Mouse (Mus musculus) CD4-positive helper T cell, adult 2 months (primary cell): ENCODE results near the gene Trim11.
A peak's percentile ranks its signal among the peaks of the same experiment; 100 is the strongest.
"Not testable (repeated sequence)": the region's sequence is repeated elsewhere in the genome, so short reads cannot be mapped to it uniquely, and the experiment has no call there.

Source experiments
- DNase-seq: peaks from one replicate; pipeline ENCODE4 v3.0.0-alpha.2; 2012; ENCODE audit warnings: low read depth, missing footprints, low spot score

The Trim11 gene

DNA sequence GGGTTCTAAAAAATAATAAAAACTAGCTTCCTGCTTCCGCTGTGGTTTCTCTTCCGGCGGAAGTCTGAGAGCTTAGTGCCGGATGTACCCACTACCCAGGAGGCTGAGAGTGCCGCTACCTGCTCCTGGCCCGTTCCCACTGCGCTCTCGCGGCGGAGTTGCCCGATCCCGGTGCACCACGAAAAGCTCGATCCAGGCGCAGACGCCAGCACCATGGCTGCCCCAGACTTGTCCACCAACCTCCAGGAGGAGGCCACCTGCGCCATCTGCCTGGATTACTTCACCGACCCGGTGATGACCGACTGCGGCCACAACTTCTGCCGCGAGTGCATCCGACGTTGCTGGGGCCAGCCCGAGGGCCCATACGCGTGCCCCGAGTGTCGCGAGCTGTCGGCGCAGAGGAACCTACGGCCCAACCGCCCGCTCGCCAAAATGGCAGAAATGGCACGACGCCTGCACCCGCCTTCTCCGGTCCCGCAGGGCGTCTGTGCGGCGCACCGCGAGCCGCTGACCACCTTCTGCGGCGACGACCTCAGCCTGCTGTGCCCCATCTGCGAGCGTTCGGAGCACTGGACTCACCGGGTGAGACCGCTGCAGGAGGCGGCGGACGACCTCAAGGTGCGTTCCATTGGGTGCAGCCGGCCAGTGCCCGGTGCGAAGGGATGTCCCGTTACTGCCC lies at the start of gene Trim11:
Gene Trim11, plus strand, starts transcription at position 67 of the 679 bp plus-strand sequence.
- DNase-seq: peak; percentile 86

DNA sequence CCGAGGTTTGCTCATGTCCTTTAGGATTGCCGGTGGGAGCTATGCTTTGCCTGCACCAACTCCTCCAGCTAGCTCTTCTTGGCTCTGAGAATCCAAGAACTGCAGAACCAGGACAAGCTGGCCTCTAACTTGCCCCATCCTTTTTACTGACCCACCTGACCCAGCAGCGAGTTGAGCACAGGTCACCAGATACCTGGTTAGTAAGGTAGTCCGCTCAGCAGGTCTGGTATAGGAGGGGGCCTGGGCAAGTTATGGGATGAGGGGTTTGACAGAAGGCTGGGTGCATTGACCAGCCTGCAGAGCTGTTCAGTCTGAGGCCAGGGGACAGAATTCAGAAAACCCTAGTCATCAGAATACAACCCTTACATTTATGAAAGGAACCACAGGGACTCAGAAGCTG lies 48.8 kb upstream of the Trim11 start:
- DNase-seq: no peak

DNA sequence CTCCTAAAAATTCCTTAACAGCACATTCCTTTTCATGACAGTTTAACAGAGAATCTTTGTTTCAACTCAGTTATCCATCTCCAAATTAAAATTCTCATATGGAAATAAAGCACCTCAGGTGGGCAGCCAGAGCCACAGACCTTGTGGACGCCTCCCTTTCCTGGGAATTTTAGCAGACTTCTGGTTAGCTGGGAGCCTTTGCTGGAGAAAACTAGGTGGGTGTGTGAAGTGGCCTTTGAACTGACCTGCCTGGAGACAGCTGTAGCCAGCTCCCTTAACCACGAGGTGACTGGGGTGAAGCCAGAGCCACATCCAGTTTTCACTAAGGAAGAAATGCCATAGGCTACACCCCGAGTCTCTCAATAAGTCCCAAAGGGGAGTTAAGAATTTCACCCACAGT lies 48.3 kb upstream of the Trim11 start:
- no peak for DNase-seq

DNA sequence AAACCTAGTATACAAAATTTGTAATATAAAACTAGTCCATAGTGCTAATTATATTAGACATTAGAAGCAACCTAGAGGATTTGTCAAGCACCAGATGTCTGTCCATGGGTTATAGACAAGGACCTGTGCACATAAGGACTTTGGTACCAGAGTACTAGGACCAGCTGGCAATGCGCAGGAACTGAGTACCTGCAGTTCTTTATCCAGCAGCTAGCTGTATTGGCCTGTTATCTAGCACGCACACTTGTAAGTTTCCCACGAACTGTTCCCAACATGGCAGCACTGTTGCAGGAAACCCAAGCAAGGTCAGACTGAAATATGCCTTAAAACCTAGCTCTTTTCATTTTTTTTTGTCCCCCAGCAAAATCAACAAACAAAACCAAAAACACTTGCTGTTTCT lies 47.6 kb upstream of the Trim11 start:
- DNase-seq: no peak

DNA sequence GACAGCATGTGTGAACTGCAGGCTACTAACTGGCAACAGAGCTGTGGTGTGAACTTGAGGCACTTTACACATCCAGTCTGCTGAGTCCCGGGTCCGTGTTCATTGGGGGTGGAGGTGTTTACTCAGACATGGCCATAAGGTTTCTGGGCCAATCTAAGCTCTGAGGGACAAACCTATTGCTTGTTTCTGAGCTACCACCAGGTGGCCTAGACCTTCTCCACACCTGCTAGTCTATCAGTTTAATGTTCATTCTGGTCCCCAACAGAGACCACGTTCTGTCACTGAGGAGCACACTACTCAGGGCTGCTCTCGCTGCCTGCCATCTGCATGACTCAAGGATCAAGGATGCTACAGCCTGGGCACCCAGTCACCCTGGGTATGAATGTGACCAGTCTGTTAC lies 46.3 kb upstream of the Trim11 start:
- peak; percentile 40 for DNase-seq

DNA sequence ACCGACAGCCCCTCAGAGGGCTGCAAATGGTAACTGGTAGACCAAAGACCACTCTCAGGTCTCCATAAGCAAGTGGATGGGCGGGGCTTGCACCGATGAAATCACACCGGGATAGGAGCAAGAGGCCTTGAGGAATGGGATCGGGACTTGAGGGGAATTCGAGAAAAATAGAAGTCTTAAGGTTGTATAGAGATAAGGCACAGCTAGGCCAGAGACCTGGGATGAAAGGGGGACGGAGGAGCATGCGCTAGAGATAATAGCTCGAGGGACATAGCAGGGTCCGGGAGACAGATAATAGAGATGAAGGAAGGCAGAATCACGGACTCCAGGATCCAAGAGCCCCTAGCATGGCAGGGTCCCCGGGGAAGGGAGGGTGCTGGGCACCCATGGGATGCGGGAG lies 40.0 kb upstream of the Trim11 start:
- no peak for DNase-seq

DNA sequence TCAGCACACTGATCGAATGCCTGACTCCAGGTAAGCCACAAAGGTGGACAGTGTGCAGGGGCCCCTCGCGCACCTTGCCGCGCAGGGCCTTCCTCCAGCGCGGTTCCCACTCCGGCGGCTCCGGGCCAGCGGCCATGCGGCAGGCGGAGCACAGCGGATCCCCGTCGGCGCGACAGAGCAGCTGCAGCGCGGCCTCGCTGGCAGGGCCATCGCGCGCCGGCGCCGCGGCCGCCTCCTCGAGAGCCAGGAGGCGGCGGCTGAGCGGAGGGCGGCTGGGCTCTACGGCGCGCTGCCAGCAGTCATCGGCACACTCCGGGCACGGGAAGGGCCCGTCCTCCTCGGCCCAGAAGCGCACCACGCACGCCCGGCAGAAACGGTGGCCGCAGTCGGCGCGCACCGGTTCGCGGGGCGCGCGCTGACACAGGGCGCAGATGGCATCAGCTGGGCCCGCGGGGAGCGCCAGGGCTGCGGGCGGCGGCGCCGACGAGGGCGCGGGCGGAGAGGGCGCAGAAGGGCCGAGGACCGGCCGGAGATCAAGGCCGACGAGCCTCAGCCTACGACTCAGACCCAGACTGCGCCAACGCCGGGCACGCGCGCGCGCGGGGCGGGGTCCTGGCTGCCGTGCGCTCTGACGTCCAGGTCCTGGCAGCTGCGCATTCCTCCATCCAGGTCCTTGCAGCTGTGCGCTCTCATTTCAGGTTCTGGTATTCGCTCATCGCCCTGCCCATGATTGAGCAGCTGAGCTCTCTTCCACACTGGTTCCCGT lies 39.4 kb upstream of the Trim11 start, which contains the start of gene Rnf187:
Gene Rnf187, minus strand, starts transcription at position 595 of the 766 bp plus-strand sequence.
- DNase-seq: peak; percentile 92

DNA sequence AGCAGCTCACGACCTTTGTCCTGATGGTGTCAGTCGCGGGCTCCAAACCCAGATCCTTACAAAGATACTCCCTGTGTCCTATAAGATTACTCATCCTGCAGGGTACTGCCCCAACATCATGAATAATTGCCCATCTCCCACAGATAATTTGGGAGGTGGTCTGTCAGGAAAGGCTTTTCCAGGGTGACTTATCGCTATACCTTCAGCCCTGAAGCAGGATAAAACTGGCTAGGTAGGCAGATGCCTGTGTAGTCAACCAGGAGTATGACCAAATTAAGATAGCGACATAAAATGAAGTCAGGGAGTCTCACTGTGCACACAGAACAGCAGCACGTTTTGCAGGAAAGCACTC lies 38.8 kb upstream of the Trim11 start:
- DNase-seq: no peak

DNA sequence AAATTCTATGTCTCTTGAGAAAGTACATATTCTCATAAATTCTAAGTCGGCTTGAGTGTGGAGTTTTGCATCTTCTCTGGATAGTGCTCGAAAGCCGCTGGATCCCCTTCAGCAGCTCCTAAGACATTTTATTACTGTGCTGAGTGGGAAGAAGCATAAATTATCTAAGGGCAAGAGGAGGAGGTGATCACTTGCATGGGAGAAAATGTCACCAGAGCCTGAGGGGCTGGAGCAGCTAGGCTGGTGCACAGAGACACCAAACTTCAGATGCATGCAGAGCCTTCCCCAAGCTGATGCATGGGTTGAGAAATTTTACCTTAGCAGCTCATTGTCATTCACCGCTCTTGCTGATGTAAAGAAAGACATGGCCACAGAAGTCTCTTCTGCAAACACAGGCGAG lies 33.8 kb upstream of the Trim11 start:
- no peak for DNase-seq

DNA sequence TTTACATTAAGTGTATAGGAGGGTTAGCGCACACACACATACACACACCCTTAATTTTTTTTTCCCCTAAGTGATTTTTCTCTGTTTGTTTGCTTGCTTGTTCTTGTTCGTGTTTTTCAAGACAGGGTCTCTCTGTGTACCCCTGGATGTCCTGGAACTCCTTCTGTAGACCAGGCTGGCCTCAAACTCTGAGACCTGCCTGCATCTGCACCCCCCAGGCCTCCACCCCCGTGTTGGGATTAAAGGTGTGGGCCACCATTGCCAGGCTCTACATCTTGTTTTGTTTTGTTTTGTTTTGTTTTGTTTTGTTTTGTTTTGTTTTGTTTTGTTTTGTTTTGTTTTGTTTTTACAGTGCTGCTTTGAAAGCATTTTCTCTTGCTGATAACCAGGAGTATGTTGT lies 30.6 kb upstream of the Trim11 start:
- no peak for DNase-seq

DNA sequence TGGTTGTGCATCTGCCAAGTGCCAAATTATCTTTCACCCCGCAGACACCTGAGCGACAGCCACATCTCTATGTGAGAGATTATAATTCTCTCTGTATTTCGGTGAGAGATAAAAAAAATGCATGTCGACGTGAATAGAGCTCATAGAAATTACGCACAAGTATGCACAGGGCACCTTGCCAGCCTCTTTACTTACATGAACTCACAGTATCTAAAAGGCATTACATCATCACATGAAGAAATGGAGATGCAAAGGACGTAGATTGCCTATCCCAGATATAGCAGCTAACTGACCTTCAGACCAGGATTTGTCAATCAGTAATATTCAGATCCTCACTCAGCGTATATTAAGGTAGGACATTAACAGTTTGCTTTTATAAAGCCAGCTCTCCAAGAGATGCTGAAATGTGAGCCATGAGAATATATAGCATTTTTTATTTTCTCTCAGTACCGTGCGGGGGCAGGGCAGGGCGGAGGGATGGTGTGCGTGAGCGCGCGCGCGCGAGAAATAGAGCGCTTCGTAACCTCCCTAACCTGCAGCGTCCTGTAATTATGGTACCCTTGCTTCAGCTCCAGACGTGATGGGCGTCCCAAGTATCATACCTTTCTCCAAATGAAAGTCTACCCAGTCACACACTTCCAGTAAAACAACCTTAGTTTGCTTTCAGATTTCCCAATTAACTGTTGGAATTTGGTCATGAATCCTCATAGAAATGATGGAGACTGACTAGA lies 29.9 kb upstream of the Trim11 start:
- DNase-seq: peak; percentile 54

DNA sequence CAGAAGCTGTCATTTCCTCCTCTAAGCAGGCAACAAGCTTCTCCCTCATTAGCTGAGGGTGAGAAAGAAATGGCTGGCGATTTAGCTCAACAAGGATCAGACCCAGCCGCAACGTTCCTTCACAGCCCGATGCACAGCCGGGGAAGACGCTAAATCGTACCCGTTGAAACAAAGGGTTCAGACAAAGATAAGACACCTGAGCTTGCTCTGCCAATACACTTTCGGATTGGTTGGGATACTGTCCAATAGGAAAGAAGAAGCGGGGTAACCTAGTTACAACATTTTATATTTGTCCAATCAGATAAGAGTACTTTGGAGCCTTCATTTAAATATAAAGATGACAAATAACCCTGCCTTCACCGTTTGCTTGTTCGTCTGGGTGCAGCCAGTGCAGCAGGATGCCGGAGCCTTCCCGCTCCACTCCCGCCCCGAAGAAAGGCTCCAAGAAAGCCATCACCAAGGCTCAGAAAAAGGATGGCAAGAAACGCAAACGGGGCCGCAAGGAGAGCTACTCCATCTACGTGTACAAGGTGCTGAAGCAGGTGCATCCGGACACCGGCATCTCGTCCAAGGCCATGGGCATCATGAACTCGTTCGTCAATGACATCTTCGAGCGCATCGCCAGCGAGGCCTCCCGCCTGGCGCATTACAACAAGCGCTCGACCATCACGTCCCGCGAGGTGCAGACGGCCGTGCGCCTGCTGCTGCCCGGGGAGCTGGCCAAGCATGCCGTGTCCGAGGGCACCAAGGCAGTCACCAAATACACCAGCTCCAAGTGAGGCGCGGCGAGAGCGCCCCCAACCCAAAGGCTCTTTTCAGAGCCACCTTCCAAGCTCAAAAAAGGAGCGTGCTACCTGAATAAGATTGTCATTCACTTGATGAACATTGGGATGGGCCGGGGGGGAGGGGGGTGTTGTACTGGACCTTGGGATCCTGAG lies 29.1 kb upstream of the Trim11 start, which contains the start of gene Hist3h2ba:
Gene Hist3h2ba, plus strand, starts transcription at position 379 of the 938 bp plus-strand sequence.
- peak; percentile 90 for DNase-seq

DNA sequence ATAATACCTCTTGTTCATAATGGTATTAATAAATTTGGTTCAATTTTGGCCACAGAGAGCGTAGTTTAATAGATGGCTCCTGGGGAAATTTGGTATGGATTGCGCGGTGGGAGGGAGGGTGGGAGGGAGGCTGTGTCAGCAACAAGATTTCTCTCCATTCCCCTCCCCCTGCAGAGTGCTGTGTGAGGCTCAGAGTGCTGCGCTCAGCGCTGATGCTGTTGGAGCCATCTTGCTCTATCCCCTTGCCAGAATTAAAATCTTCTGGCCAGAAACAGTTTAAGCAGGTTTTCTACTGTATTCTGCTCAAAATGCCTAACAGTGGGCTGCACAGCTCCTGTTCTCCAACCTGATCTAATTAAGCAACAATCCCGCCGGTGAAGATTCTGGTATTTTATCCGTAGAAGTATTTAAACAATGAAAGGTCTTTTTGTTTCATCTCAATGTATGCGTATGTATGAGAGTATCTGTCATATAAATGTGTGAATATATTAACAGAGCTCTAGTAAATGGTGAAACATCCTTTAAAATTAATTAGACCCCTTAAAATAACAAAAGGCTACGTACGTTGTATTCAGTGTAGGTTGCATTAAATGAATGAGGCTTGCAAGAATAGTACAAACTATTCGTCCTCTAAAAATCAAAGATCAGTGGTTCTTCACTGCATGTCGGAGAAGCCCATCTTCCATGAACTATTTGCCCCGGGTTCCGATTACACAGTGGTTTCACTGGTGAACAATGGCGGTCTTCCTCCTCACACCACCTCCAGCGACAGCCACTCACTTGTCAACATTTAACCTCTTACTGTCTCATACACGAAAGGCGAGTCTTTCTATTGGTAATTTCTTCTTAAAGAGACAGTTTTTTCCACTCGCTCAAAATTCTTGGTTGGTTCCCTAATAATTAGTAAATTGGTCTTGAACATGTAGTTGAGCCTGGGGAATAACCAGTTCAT lies 28.1 kb upstream of the Trim11 start:
- DNase-seq: no peak

DNA sequence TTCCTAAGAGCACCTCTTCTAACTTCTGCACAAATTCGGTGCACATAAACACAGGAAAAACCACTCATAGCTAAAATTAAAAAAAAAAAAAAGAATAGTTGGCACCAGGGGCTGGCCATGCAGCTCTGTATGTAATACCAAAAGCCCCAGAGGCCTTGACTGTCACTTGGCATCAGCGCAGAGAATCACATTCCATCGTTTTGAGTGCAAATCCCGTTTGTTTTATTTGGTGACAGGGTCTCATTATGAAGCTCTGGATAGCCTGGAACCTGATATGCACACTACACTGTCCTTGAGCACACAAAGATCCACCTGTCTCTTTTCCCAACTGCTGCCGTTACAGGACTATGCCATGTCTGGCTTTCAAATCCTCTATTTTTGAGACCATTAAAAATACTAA lies 26.7 kb upstream of the Trim11 start:
- DNase-seq: no peak

DNA sequence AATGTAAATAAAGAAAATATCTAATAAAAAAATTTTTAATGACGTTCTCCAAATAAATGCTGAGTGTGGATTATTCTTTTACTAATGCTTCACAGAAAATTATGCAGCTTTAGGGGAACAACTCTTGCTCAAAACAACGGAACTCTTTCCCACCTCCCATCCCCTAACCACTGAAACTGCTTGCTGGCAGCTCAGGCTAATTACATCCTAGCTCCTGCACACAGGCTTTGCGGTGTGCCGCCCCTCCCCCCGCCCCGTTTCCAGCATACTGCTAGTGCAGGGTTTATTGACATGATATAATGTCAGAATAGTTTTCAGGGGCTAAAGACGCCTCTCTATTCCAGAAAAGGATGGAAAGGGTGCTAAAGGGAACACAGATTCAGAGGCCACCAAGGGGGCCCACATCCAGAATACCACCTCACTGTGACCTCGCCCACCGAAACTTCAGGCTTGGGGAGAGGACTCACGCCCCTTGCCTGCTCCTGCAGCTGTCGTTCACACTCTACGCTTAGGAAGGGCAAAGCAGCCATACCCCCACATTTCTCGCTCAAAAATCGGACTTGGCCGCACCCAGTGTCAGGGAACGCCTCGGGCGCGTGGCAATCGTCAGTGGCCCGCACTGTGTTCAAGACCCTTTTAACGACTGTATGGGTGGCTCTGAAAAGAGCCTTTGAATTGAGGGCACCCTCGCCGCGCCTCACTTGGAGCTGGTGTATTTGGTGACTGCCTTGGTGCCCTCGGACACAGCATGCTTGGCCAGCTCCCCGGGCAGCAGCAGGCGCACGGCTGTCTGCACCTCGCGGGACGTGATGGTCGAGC lies 24.3 kb upstream of the Trim11 start:
- DNase-seq: peak; percentile 76

DNA sequence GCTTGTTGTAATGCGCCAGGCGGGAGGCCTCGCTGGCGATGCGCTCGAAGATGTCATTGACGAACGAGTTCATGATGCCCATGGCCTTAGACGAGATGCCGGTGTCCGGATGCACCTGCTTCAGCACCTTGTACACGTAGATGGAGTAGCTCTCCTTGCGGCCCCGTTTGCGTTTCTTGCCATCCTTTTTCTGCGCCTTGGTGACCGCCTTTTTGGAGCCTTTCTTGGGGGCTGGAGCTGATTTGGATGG lies 23.8 kb upstream of the Trim11 start:
- DNase-seq: not testable (repeated sequence)

DNA sequence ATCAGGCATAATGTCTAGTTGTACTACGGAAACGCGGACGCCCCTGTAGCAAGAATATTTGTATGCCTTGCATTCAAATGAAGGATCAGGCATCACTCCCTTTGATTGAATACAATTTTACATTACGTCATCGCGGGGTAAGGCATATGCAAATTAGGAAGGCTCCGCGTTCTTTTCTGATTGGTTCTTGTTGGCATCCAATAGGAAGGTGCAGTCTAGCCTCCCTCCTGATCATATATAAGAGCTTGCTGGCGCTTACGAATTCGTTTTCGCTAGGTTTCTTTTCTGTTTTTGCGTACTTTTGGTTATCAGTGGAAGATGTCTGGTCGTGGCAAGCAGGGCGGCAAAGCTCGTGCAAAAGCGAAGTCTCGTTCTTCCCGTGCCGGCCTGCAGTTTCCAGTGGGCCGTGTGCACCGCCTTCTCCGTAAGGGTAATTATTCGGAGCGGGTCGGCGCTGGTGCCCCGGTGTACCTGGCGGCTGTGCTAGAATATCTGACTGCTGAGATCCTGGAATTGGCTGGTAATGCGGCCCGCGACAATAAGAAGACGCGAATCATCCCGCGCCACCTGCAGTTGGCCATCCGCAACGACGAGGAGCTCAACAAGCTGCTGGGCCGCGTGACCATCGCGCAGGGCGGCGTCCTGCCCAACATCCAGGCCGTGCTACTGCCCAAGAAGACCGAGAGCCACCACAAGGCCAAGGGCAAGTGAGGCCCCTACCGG lies 23.3 kb upstream of the Trim11 start, which contains the start of the genes Hist3h2a and Trim17:
Gene Hist3h2a, plus strand, starts transcription at position 266 of the 723 bp plus-strand sequence.
Gene Trim17, plus strand, starts transcription at position 266 of the 723 bp plus-strand sequence.
- DNase-seq: peak; percentile 96

DNA sequence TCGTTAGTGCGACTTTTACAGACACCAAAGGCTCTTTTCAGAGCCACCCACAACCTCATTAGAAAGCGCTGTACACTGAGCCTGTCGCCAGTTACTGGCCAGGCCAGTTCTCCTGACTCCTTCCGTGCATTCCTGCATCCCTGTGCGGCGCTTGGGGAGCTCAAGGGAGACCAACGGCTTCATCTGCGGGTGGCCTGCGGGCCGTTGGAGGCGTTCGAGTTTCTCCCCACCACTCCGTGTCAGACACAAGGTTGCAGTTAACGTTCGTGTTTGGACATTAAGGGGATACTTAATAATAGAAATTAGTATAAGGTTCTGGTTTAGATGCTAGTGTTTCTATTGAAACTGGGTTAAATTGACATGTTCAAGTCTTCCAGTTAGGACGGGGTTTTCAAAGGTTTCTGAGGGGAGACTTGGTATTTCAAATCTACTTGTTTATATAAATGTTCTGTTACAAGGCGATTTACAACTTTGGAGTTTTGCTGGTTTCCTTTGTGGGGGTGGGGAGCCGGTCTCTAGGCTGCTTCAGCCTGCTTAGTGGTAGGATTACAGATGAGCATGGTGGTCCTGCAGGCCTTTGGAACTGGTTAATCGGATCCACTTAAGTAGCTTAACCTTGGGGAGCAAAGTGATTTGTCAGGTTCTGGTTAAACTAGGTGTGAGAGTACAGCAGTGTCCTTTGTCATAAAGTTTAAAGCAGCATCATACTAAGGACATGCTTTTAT lies 22.6 kb upstream of the Trim11 start:
- peak; percentile 25 for DNase-seq
